Mouse (Mus musculus): Measurements from ENCODE around the gene Atg101. TPM values are rescaled to one million over a fixed set of nuclear protein-coding genes. Genes with fewer than 3 reads are reported as not detected.
A peak's percentile ranks its signal among the peaks of the same experiment; 100 is the strongest.

Atg101 gene
- total and polyA plus RNA-seq, 2 experiments from 2014 or later: 52.3 to 75.3 TPM

DNA sequence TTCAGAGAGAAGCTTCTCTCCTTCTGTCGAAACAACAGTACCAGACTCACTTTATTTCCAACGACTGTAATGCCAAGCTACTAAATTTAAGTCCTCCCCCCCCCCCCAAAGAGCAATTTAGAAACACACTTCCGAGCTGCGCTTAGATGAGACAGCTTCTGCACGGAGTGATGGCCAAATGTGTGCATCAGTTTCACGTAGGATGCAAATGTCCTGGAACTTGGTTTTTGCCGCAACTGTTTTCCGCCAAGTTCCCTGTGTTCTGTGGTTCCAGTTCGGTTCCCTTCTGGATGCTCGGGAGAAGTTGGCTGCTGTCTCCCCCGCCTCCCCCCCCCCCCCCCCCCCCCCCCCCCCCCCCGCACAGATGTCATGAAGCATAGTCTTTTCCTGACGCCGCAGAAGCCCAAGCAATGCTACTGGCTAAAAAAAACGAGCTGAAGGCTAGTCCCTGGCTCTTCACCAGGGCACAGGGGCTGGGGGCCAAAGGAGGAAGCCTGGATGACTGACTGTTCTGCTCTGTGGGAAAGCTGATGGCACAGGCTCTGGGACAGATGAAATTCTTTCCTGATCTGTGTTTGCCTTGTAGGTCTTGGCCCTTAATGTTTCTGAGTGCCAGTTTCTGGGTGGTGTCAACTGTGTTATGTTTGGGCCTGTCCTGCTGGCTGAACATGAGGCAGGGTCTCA, 27.2 kb downstream of the Atg101 start:
- ATAC-seq (no peak), DNase-seq (ENCODE audit: low spot score) (no peak)
- peaks cover 3% of the 10 kb centered on the region; the same call in 1 of the 2 replicates for H3K4me1 ChIP-seq (ENCODE audit: insufficient read depth, low read length)
- TF ChIP-seq CTCF (IDR thresholded peaks at IDR 0.05; ENCODE audit: low read depth): no peak
- H3K9ac ChIP-seq (replicated peaks; ENCODE audit: low read length): no peak overlapping the region
- H3K36me3 ChIP-seq (ENCODE audit: insufficient read depth, low read length): no peaks in the 10 kb centered on the region
- no peaks in the 10 kb centered on the region for H3K27me3 ChIP-seq (ENCODE audit: insufficient read depth, low read length)
- H3K4me3 ChIP-seq (ENCODE audit: low read length): no peak overlapping the region
- H3K4me2 ChIP-seq (ENCODE audit: low read depth, low read length): no peak overlapping the region
- no peak overlapping the region for H3K27ac ChIP-seq
- WGBS: 53% methylated on average over 13 of the region's 15 CpGs
- no peaks in the 10 kb centered on the region for H3K9me3 ChIP-seq (ENCODE audit: low read length)

DNA sequence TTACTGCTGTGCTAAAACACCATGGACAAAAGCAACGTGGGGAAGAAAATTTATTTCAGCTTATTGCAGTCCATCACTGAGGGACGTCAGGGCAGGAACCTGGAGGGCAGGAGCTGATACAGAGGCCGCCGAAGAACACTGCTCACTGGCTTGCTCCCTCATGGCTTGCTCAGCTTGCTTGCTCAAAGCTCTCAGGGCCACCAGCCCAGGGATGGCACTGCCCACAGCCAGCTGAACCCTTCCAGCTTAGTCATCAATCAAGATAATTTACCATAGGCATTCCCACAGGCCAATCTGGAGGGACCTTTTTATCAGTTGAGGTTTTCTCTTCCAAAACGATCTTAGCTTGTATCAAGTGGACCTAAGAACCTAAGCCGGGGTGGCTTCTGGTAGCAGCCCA, 27.9 kb downstream of the Atg101 start:
- no peak for DNase-seq (ENCODE audit: low spot score)
- ATAC-seq: no peak
- no peak for TF ChIP-seq CTCF (IDR thresholded peaks at IDR 0.05; ENCODE audit: low read depth)
- no peak overlapping the region for H3K4me2 ChIP-seq (ENCODE audit: low read depth, low read length)
- H3K4me1 ChIP-seq (ENCODE audit: insufficient read depth, low read length): peaks cover 3% of the 10 kb centered on the region; the same call in 1 of the 2 replicates
- H3K27ac ChIP-seq: no peak overlapping the region
- no peak overlapping the region for H3K4me3 ChIP-seq (ENCODE audit: low read length)
- no peaks in the 10 kb centered on the region for H3K27me3 ChIP-seq (ENCODE audit: insufficient read depth, low read length)
- H3K36me3 ChIP-seq (ENCODE audit: insufficient read depth, low read length): no peaks in the 10 kb centered on the region
- no peaks in the 10 kb centered on the region for H3K9me3 ChIP-seq (ENCODE audit: low read length)
- WGBS: 84% methylated on average over 6 of the region's 6 CpGs
- no peak overlapping the region for H3K9ac ChIP-seq (replicated peaks; ENCODE audit: low read length)

DNA sequence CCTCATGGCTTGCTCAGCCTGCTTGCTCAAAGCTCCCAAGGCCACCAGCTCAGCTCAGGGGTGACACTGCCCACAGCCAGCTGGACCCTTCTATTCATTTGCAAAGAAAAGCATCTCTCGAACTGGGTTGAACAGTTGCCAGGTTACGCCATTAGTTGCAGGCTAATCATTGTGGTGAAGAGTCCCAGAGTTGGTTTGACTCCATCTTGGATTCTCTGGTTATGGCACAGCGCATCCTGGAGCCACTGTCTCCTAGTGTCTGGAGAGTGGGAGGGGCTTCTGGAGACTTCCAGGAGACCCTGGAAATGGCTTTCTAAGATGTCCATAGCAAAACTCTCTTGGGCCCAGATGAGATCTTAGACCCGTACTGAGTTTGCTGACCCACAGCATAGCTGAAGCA, 31.3 kb downstream of the Atg101 start:
- ATAC-seq (no peak), DNase-seq (ENCODE audit: low spot score) (no peak)
- Histone ChIP-seq H3K27ac (no peak overlapping the region), H3K4me1 (ENCODE audit: insufficient read depth, low read length) (peaks cover 3% of the 10 kb centered on the region; the same call in 1 of the 2 replicates), H3K4me2 (ENCODE audit: low read depth, low read length) (peak overlapping the region; percentile 47; the same call in 1 of the 2 replicates), H3K9ac (replicated peaks; ENCODE audit: low read length) (no peak overlapping the region), H3K36me3 (ENCODE audit: insufficient read depth, low read length) (no peaks in the 10 kb centered on the region), H3K4me3 (ENCODE audit: low read length) (no peak overlapping the region), H3K27me3 (ENCODE audit: insufficient read depth, low read length) (no peaks in the 10 kb centered on the region), H3K9me3 (ENCODE audit: low read length) (no peaks in the 10 kb centered on the region)
- WGBS: 71% methylated on average over 4 of the region's 4 CpGs
- TF ChIP-seq CTCF (IDR thresholded peaks at IDR 0.05; ENCODE audit: low read depth): no peak

- TF ChIP-seq CTCF (IDR thresholded peaks at IDR 0.05; ENCODE audit: low read depth): peak; percentile 94
- H3K27ac ChIP-seq: no peak overlapping the region
- peak overlapping the region; percentile 47 for H3K4me2 ChIP-seq (ENCODE audit: low read depth, low read length)
- H3K9ac ChIP-seq (replicated peaks; ENCODE audit: low read length): no peak overlapping the region
- H3K4me1 ChIP-seq (ENCODE audit: insufficient read depth, low read length): peaks cover 3% of the 10 kb centered on the region; the same call in 1 of the 2 replicates
- peak overlapping the region; percentile 17; the same call in 1 of the 2 replicates for H3K4me3 ChIP-seq (ENCODE audit: low read length)
- ATAC-seq: peak; percentile 90
- peak; percentile 92 for DNase-seq (ENCODE audit: low spot score)
- no peaks in the 10 kb centered on the region for H3K9me3 ChIP-seq (ENCODE audit: low read length)
- H3K27me3 ChIP-seq (ENCODE audit: insufficient read depth, low read length): no peaks in the 10 kb centered on the region
- no peaks in the 10 kb centered on the region for H3K36me3 ChIP-seq (ENCODE audit: insufficient read depth, low read length)
- 3% methylated on average over 11 of the region's 11 CpGs for WGBS
Measured at GRCm38 (mm10) chr15:101315832-101316231, 31.8 kb downstream of the Atg101 start.

DNA sequence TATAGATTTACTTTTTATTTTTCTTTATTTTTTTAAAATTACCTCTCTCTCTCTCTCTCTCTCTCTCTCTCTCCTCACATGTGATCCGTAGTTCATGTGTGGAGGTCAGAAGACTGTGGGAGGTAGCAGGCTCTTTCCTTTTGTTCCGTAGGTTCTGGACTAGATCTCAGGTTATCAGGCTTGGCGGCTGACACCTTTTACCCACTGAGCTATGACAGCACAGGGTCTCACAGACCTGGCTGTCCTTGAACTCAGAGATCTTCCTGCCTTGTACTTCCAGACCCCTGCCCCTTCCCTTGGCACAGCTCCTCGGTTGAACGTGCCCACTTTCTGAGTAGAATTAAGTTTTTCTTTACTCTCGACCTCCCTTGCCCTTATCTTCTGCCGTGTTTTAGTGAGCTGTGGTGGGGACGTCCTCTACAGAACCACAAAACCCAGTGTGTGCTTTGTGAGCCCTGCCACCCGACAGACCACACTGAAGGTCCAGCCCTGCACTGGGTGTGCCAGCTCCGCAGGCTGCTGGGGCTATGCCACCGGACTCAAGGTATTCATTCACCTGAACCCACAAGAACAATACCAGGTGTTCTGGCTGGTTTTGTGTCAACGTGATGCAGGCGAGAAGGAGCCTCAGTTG, 32.3 kb downstream of the Atg101 start:
- 61% methylated on average over 13 of the region's 13 CpGs for WGBS
- Histone ChIP-seq H3K27ac (no peak overlapping the region), H3K9me3 (ENCODE audit: low read length) (no peaks in the 10 kb centered on the region), H3K9ac (replicated peaks; ENCODE audit: low read length) (no peak overlapping the region), H3K4me2 (ENCODE audit: low read depth, low read length) (peak overlapping the region; percentile 47), H3K27me3 (ENCODE audit: insufficient read depth, low read length) (no peaks in the 10 kb centered on the region), H3K4me1 (ENCODE audit: insufficient read depth, low read length) (peaks cover 3% of the 10 kb centered on the region; the same call in 1 of the 2 replicates), H3K4me3 (ENCODE audit: low read length) (peak overlapping the region; percentile 17; the same call in 1 of the 2 replicates), H3K36me3 (ENCODE audit: insufficient read depth, low read length) (no peaks in the 10 kb centered on the region)
- ATAC-seq (no peak; the same call in 1 of the 2 replicates), DNase-seq (ENCODE audit: low spot score) (no peak)
- no peak for TF ChIP-seq CTCF (IDR thresholded peaks at IDR 0.05; ENCODE audit: low read depth)

DNA sequence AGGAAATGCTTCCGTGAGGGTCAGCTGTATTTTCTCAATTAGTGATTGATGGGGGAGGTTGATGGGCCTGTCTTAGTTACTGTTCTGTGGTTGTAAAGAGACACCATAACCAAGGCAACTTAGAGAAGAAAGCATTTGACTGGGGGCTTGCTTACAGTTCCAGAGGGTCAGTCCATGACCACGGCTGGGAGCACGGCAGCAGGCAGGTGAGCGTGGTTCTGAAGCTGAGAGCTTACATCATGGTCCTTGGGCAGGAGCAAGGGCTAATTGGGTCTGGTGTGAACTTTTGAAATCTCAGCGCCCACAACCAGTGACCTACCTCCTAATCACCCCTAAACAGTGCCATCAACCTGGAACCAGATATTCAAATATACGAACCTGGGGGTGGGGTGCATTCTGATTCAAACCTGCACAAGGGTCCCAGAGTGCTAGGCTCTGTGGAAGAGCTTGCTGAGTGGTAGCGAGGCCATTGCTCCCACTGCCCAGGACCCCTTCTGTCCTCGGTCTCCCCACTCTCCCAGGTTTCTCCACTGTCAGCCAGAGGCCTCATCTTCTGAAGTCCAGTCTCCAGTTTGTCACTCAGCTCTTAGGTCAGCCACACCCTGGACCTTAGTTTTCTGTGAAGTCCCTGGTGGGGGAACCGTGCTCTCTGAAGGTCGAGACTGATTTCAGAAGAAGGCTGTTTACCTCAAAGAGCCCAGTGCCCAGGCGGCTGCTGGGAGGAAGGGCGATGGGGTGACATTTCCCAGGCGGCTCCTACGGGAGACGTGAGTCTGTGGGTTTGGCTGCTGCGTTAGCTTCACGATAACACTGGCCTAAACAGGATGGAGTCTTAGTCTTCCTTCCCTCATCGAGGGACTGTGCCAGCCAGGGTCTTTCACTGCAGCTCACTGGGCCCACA, 33.1 kb downstream of the Atg101 start:
- DNase-seq (ENCODE audit: low spot score) (no peak), ATAC-seq (no peak)
- WGBS: 80% methylated on average over 18 of the region's 18 CpGs
- H3K27me3 ChIP-seq (ENCODE audit: insufficient read depth, low read length): no peaks in the 10 kb centered on the region
- H3K27ac ChIP-seq: no peak overlapping the region
- H3K9me3 ChIP-seq (ENCODE audit: low read length): no peaks in the 10 kb centered on the region
- H3K4me2 ChIP-seq (ENCODE audit: low read depth, low read length): no peak overlapping the region
- H3K4me1 ChIP-seq (ENCODE audit: insufficient read depth, low read length): peaks cover 3% of the 10 kb centered on the region; the same call in 1 of the 2 replicates
- TF ChIP-seq CTCF (IDR thresholded peaks at IDR 0.05; ENCODE audit: low read depth): no peak
- no peaks in the 10 kb centered on the region for H3K36me3 ChIP-seq (ENCODE audit: insufficient read depth, low read length)
- H3K4me3 ChIP-seq (ENCODE audit: low read length): no peak overlapping the region
- no peak overlapping the region for H3K9ac ChIP-seq (replicated peaks; ENCODE audit: low read length)

Data from hindbrain, postnatal 0 days (tissue).